Mouse (Mus musculus): ENCODE measurements around the gene Sox6.

GRCm38 (mm10) chr7:115663399-115663798, 375.2 kb downstream of the Sox6 start:
- TF ChIP-seq CTCF (IDR thresholded peaks at IDR 0.05; ENCODE audit: borderline replicate concordance, insufficient read depth, low read depth, low read length) (no peak), POLR2A (IDR thresholded peaks at IDR 0.05; ENCODE audit: borderline replicate concordance, insufficient read depth, low read length) (no peak)

Data from cerebellum, adult 2 months (tissue).